ENCODE assay signal across 9 mouse cellular contexts in genomic region chr8:106511531-106512041, GRCm38 (mm10). TPM values are rescaled to one million over a fixed set of nuclear protein-coding genes. Genes with fewer than 3 reads are reported as not detected.
A peak's percentile ranks its signal among the peaks of the same experiment; 100 is the strongest.
DNase-seq lines count a peak whose midpoint lies in the region; TF ChIP-seq lines count a peak whose summit lies in the region.
"Had no signal": no experiment of that assay in that cellular context is flagged by ENCODE, and none has a peak within 500 bp of the region (broad histone marks: within the 10 kb centered on the region; RNA-seq: fewer than 3 reads in every experiment).

No protein-coding gene starts in this region.

- H3K79me2 ChIP-seq in liver, adult 2 months (ENCODE audit: control insufficient read depth, insufficient read depth, low read length), result no peaks in the 10 kb centered on the region

- H3K9ac ChIP-seq in liver, adult 2 months (ENCODE audit: low read depth, low read length), result no peak overlapping the region

- H3K36me3 ChIP-seq in hindbrain, embryonic 10.5 days, result no peaks in the 10 kb centered on the region
- no peaks in the 10 kb centered on the region for H3K36me3 ChIP-seq in liver, adult 2 months (ENCODE audit: control insufficient read depth, insufficient read depth, low read length)

- no peak for TF ChIP-seq POLR2A in liver, adult 2 months (IDR thresholded peaks at IDR 0.05; ENCODE audit: extremely low read depth, insufficient read depth, low read length)
- no peak for TF ChIP-seq POLR2A in olfactory bulb, adult 2 months (IDR thresholded peaks at IDR 0.05; ENCODE audit: insufficient read depth, low read depth, low read length)

- H3K4me3 ChIP-seq in hindbrain, embryonic 10.5 days, result peak overlapping the region; percentile 57
- peak overlapping the region; percentile 35; the same call in 1 of the 2 replicates for H3K4me3 ChIP-seq in liver, adult 2 months (ENCODE audit: insufficient read depth, low read depth, low read length)
- peak overlapping the region; percentile 8 for H3K4me3 ChIP-seq in olfactory bulb, adult 2 months (ENCODE audit: insufficient read depth, low read depth, low read length)

- no peaks in the 10 kb centered on the region for H3K9me3 ChIP-seq in hindbrain, embryonic 10.5 days

- 1% methylated on average over 30 of the region's 30 CpGs for WGBS in hindbrain, embryonic 10.5 days
- WGBS in liver, adult 2 months, result 5% methylated on average over 30 of the region's 30 CpGs
- 2% methylated on average over 30 of the region's 30 CpGs for WGBS in olfactory bulb, adult 2 months

- peaks cover 79% of the 10 kb centered on the region for H3K27me3 ChIP-seq in hindbrain, embryonic 10.5 days (ENCODE audit: insufficient read depth, poor library complexity, severe bottlenecking)
- peaks cover 16% of the 10 kb centered on the region for H3K27me3 ChIP-seq in liver, adult 2 months (ENCODE audit: control insufficient read depth, insufficient read depth, low read length)

- DNase-seq in thymus, postnatal 14 days, result peak; percentile 5
- no peak for DNase-seq in thymus, postnatal 36 days
- DNase-seq in hindbrain, embryonic 10.5 days (ENCODE audit: low spot score), result peak; percentile 65
- no peak for DNase-seq in liver, adult 2 months (ENCODE audit: extremely low read depth, low read depth, low spot score)
- DNase-seq in right cerebral cortex, postnatal 14 days, result no peak
- DNase-seq in thymus, postnatal 25 days, result no peak
- no peak for DNase-seq in c-Kit-positive CD71-positive TER-119-positive erythroid progenitor cells, embryonic 14.5 days (ENCODE audit: low spot score)

- peak overlapping the region; percentile 83 for H3K27ac ChIP-seq in hindbrain, embryonic 10.5 days
- no peak overlapping the region for H3K27ac ChIP-seq in liver, adult 2 months (replicated peaks; ENCODE audit: insufficient read depth, low read depth, low read length)
- H3K27ac ChIP-seq in olfactory bulb, adult 2 months (ENCODE audit: insufficient read depth, low read depth, low read length), result no peak overlapping the region

- peaks cover 43% of the 10 kb centered on the region for H3K4me1 ChIP-seq in hindbrain, embryonic 10.5 days (replicated peaks)
- H3K4me1 ChIP-seq in liver, adult 2 months (ENCODE audit: control insufficient read depth, insufficient read depth, low read length), result no peaks in the 10 kb centered on the region
- H3K4me1 ChIP-seq in olfactory bulb, adult 2 months (ENCODE audit: control insufficient read depth, insufficient read depth, low read length), result peaks cover 21% of the 10 kb centered on the region

- no peak for TF ChIP-seq CTCF in liver, adult 2 months (IDR thresholded peaks at IDR 0.05; ENCODE audit: low read depth, low read length)
- no peak for TF ChIP-seq CTCF in olfactory bulb, adult 2 months (IDR thresholded peaks at IDR 0.05; ENCODE audit: insufficient read depth, low read depth, low read length)

RNA-seq across cellular contexts. Expression of gene Cdh3, which starts 0.9 kb away (rescaled TPM):
- polyA plus RNA-seq in hindbrain, embryonic 10.5 days (2016; fragmentation: Nextera tagmentation; extraction: Ambion mirVana), result 8.2 and 11.3 TPM in 2 replicates
- total RNA-seq in liver, adult 2 months (2014; rRNA removed), result 0.09 and 0.13 TPM in 2 replicates
- 0.16 and 0.30 TPM in 2 replicates for polyA plus RNA-seq in liver, adult 2 months (2012; rRNA removed)
- not detected in 2 replicates for polyA plus RNA-seq in olfactory bulb, adult 2 months (2012; ENCODE audit: insufficient read depth, insufficient read length, low replicate concordance, missing spikeins)

RNA-seq across cellular contexts. Expression of gene 6030452D12Rik, which starts 11.3 kb away (rescaled TPM):
- not detected in 2 replicates for polyA plus RNA-seq in hindbrain, embryonic 10.5 days (2016; fragmentation: Nextera tagmentation; extraction: Ambion mirVana)
- total RNA-seq in liver, adult 2 months (2014; rRNA removed), result not detected in 2 replicates
- not detected in 2 replicates for polyA plus RNA-seq in liver, adult 2 months (2012; rRNA removed)
- not detected in 2 replicates for polyA plus RNA-seq in olfactory bulb, adult 2 months (2012; ENCODE audit: insufficient read depth, insufficient read length, low replicate concordance, missing spikeins)
- polyA plus RNA-seq: large intestine, adult 2 months had no signal

Comparison
In these comparisons a context has a peak if more than half of its experiments do, and no peak if none do; other contexts are left out.
1. DNase-seq: peak in thymus, postnatal 14 days (single experiment) and hindbrain, embryonic 10.5 days (single experiment); none in thymus, postnatal 36 days (0 of 2), liver, adult 2 months (single experiment), right cerebral cortex, postnatal 14 days (single experiment), thymus, postnatal 25 days (single experiment) and c-Kit-positive CD71-positive TER-119-positive erythroid progenitor cells, embryonic 14.5 days (single experiment).
2. Peak in every context shown above with its lines, with median percentiles within 50 percentile points of each other: H3K4me3 ChIP-seq.